Comparison of ENCODE assay signal across 9 mouse cellular contexts in genomic region chr4:45106409-45106808, GRCm38 (mm10). TPM values are rescaled to one million over a fixed set of nuclear protein-coding genes. Genes with fewer than 3 reads are reported as not detected.
A peak's percentile ranks its signal among the peaks of the same experiment; 100 is the strongest.
DNase-seq lines count a peak whose midpoint lies in the region; ATAC-seq lines count a peak whose summit lies in the region.
"Had no signal": no experiment of that assay in that cellular context is flagged by ENCODE, and none has a peak within 500 bp of the region (broad histone marks: within the 10 kb centered on the region; RNA-seq: fewer than 3 reads in every experiment).

No protein-coding gene starts in this region.

- H3K36me3 ChIP-seq in forebrain, embryonic 12.5 days (replicated peaks) = peaks cover 30% of the 10 kb centered on the region
- no peaks in the 10 kb centered on the region; the same call in 1 of the 2 replicates for H3K36me3 ChIP-seq in forebrain, embryonic 11.5 days (ENCODE audit: control insufficient read depth, insufficient read depth, low read length)
- H3K36me3 ChIP-seq in embryonic facial prominence, embryonic 13.5 days = peaks cover 29% of the 10 kb centered on the region
- H3K36me3 ChIP-seq in liver, embryonic 11.5 days (ENCODE audit: control insufficient read depth, insufficient read depth, low read length) = peaks cover 12% of the 10 kb centered on the region; the same call in 1 of the 2 replicates

- H3K27ac ChIP-seq in forebrain, embryonic 12.5 days = no peak overlapping the region
- no peak overlapping the region for H3K27ac ChIP-seq in forebrain, embryonic 11.5 days (ENCODE audit: low read depth, low read length)
- no peak overlapping the region for H3K27ac ChIP-seq in embryonic facial prominence, embryonic 13.5 days
- H3K27ac ChIP-seq in liver, embryonic 11.5 days (ENCODE audit: low read depth, low read length) = no peak overlapping the region

- peaks cover 13% of the 10 kb centered on the region for H3K4me1 ChIP-seq in forebrain, embryonic 12.5 days
- H3K4me1 ChIP-seq in forebrain, embryonic 11.5 days (replicated peaks; ENCODE audit: control insufficient read depth, insufficient read depth, low read length) = peaks cover 5% of the 10 kb centered on the region; the same call in 1 of the 2 replicates
- H3K4me1 ChIP-seq in embryonic facial prominence, embryonic 13.5 days = peaks cover 9% of the 10 kb centered on the region
- H3K4me1 ChIP-seq in liver, embryonic 11.5 days (replicated peaks; ENCODE audit: control insufficient read depth, insufficient read depth, low read length) = peaks cover 4% of the 10 kb centered on the region; the same call in 1 of the 2 replicates

- no peak for ATAC-seq in forebrain, embryonic 12.5 days (ENCODE audit: low FRiP score)
- ATAC-seq in forebrain, embryonic 11.5 days (replicated peaks; ENCODE audit: low FRiP score) = no peak
- ATAC-seq in embryonic facial prominence, embryonic 13.5 days (ENCODE audit: insufficient number of reproducible peaks, insufficient read depth, low FRiP score, low TSS enrichment, low read depth) = no peak
- no peak for ATAC-seq in liver, embryonic 11.5 days (replicated peaks; ENCODE audit: low FRiP score)
- ATAC-seq: Patski had no signal

- no peaks in the 10 kb centered on the region for H3K9me3 ChIP-seq in forebrain, embryonic 12.5 days
- H3K9me3 ChIP-seq in forebrain, embryonic 11.5 days (ENCODE audit: control insufficient read depth, low read length) = no peaks in the 10 kb centered on the region
- no peaks in the 10 kb centered on the region for H3K9me3 ChIP-seq in embryonic facial prominence, embryonic 13.5 days
- H3K9me3 ChIP-seq in liver, embryonic 11.5 days (ENCODE audit: control insufficient read depth, low read length) = no peaks in the 10 kb centered on the region

- WGBS in forebrain, embryonic 12.5 days = 72% methylated on average over 5 of the region's 5 CpGs
- 74% methylated on average over 5 of the region's 5 CpGs for WGBS in forebrain, embryonic 11.5 days
- 65% methylated on average over 5 of the region's 5 CpGs for WGBS in embryonic facial prominence, embryonic 13.5 days
- 58% methylated on average over 5 of the region's 5 CpGs for WGBS in liver, embryonic 11.5 days

- intact Hi-C loops in left cerebral cortex, postnatal 25 days (cut with DNase I) = loop anchor here (5.0 kb wide), 1 partner anchor 76 kb away; the partner anchor contains the start of gene Frmpd1

- H3K4me3 ChIP-seq in forebrain, embryonic 12.5 days (replicated peaks) = no peak overlapping the region
- no peak overlapping the region for H3K4me3 ChIP-seq in forebrain, embryonic 11.5 days (ENCODE audit: low read depth, low read length)
- peak overlapping the region; percentile 94; the same call in 1 of the 2 replicates for H3K4me3 ChIP-seq in embryonic facial prominence, embryonic 13.5 days
- peak overlapping the region; percentile 73 for H3K4me3 ChIP-seq in liver, embryonic 11.5 days (ENCODE audit: low read depth, low read length)

- H3K9ac ChIP-seq in forebrain, embryonic 12.5 days = no peak overlapping the region
- H3K9ac ChIP-seq in forebrain, embryonic 11.5 days (ENCODE audit: low read length) = no peak overlapping the region
- H3K9ac ChIP-seq in embryonic facial prominence, embryonic 13.5 days = 0 out of 2 replicates have a peak overlapping the region, but pooled peaks have one; percentile 94
- H3K9ac ChIP-seq in liver, embryonic 11.5 days (ENCODE audit: low read depth, low read length) = peak overlapping the region; percentile 80

- no peaks in the 10 kb centered on the region for H3K27me3 ChIP-seq in forebrain, embryonic 12.5 days
- no peaks in the 10 kb centered on the region for H3K27me3 ChIP-seq in forebrain, embryonic 11.5 days (ENCODE audit: control insufficient read depth, insufficient read depth, low read length)
- no peaks in the 10 kb centered on the region for H3K27me3 ChIP-seq in embryonic facial prominence, embryonic 13.5 days
- H3K27me3 ChIP-seq in liver, embryonic 11.5 days (replicated peaks; ENCODE audit: control insufficient read depth, insufficient read depth, low read length) = no peaks in the 10 kb centered on the region
- H3K27me3 ChIP-seq: Patski had no signal

- H3K4me2 ChIP-seq in forebrain, embryonic 12.5 days = 0 out of 2 replicates have a peak overlapping the region, but pooled peaks have one; percentile 74
- H3K4me2 ChIP-seq in forebrain, embryonic 11.5 days (ENCODE audit: low read depth, low read length, severe bottlenecking) = no peak overlapping the region
- H3K4me2 ChIP-seq in embryonic facial prominence, embryonic 13.5 days = peak overlapping the region; percentile 80
- H3K4me2 ChIP-seq in liver, embryonic 11.5 days = peak overlapping the region; percentile 70

- no peak for DNase-seq in forebrain, embryonic 11.5 days (ENCODE audit: low spot score)
- DNase-seq in 3134 (ENCODE audit: extremely low read depth, insufficient read length, low spot score) = peak; percentile 19
- no peak for DNase-seq in liver, embryonic 11.5 days (ENCODE audit: low spot score)
- DNase-seq in left cerebral cortex, postnatal 25 days (ENCODE audit: low spot score in 2 of 2) = no peak
- DNase-seq in right cerebral cortex, postnatal 10 days (ENCODE audit: low spot score in 2 of 2) = no peak
- DNase-seq in adrenal gland, postnatal 10 days = no peak

RNA-seq across cellular contexts. Expression of gene Tomm5, which starts 1.5 kb away (rescaled TPM):
- 163 and 164 TPM in 2 replicates for polyA plus RNA-seq in forebrain, embryonic 12.5 days (2016; fragmentation: Nextera tagmentation; extraction: Ambion mirVana)
- 172 and 184 TPM in 2 replicates for polyA plus RNA-seq in forebrain, embryonic 11.5 days (2014; fragmentation: Nextera tagmentation; extraction: Ambion mirVana)
- 209 and 224 TPM in 2 replicates for polyA plus RNA-seq in embryonic facial prominence, embryonic 13.5 days (2015; fragmentation: Nextera tagmentation; extraction: Ambion mirVana)
- 445 and 480 TPM in 2 replicates for polyA plus RNA-seq in liver, embryonic 11.5 days (2014; fragmentation: Nextera tagmentation; extraction: Ambion mirVana)
- total RNA-seq in left cerebral cortex, postnatal 25 days (2021) = 10 to 100 TPM; 65.5 to 75.5 TPM
- total RNA-seq in adrenal gland, postnatal 10 days (2021) = 100 to 1,000 TPM; 137 to 158 TPM

RNA-seq across cellular contexts. Expression of gene Fbxo10, which starts 22.0 kb away (rescaled TPM):
- polyA plus RNA-seq in forebrain, embryonic 12.5 days (2016; fragmentation: Nextera tagmentation; extraction: Ambion mirVana) = 16.1 and 18.0 TPM in 2 replicates
- 12.5 and 13.3 TPM in 2 replicates for polyA plus RNA-seq in forebrain, embryonic 11.5 days (2014; fragmentation: Nextera tagmentation; extraction: Ambion mirVana)
- polyA plus RNA-seq in embryonic facial prominence, embryonic 13.5 days (2015; fragmentation: Nextera tagmentation; extraction: Ambion mirVana) = 19.8 and 20.0 TPM in 2 replicates
- 9.3 and 10.5 TPM in 2 replicates for polyA plus RNA-seq in liver, embryonic 11.5 days (2014; fragmentation: Nextera tagmentation; extraction: Ambion mirVana)
- total RNA-seq in left cerebral cortex, postnatal 25 days (2021) = 10 to 100 TPM; 35.3 to 35.9 TPM
- 1 to 10 TPM; 8.9 to 9.6 TPM for total RNA-seq in adrenal gland, postnatal 10 days (2021)

Comparison
In these comparisons a context has a peak if more than half of its experiments do, and no peak if none do; other contexts are left out.
1. H3K4me3 ChIP-seq: peak in embryonic facial prominence, embryonic 13.5 days (single experiment) and liver, embryonic 11.5 days (single experiment); none in forebrain, embryonic 12.5 days (single experiment) and forebrain, embryonic 11.5 days (single experiment).
2. H3K9ac ChIP-seq: peak in embryonic facial prominence, embryonic 13.5 days (single experiment) and liver, embryonic 11.5 days (single experiment); none in forebrain, embryonic 12.5 days (single experiment) and forebrain, embryonic 11.5 days (single experiment).